Mouse (Mus musculus) brain, embryonic 14.5 days (tissue): ENCODE data around the gene Pcif1.

Source experiments
- CTCF ChIP-seq: fragments of 200-500 bp; IDR thresholded peaks from 2 replicates; pipeline ENCODE4 v1.5.1; 2012; ENCODE audit warnings: inconsistent platforms, mild to moderate bottlenecking, moderate library complexity, borderline replicate concordance; ENCODE audit not compliant: insufficient read depth, insufficient read length; ENCODE audit errors: extremely low read depth
- POLR2A ChIP-seq: fragments of 200-500 bp; IDR thresholded peaks from 2 replicates; pipeline ENCODE4 v1.6.1; 2012; ENCODE audit warnings: mild to moderate bottlenecking, inconsistent platforms, borderline replicate concordance; ENCODE audit not compliant: poor library complexity, insufficient read depth, insufficient read length, severe bottlenecking; ENCODE audit errors: extremely low read depth

DNA sequence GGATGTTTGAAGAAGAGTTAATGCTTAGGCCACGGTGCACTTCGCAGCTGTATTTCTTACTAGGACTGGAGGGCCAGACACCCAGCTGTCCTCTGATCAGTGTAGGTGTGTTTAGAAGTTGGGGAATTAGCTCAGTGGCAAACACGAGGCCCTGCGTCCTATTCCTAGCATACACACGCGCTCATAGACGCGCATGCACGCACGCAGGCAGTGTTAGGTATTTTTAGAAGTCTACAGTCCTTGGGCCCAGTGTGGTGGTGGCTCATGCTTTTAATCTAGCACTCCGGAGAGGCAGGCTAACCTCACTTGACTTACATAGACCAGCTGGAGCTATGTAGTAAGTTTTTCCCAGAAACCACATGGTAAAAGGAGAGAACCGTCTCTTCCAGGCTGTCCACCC, 33.0 kb downstream of the Pcif1 start:
- TF ChIP-seq POLR2A (no peak), CTCF (no peak)
